Mouse (Mus musculus) stomach, embryonic 14.5 days (tissue): Measurements from ENCODE around the gene Vmn1r205. TPM values are rescaled to one million over a fixed set of nuclear protein-coding genes. Genes with fewer than 3 reads are reported as not detected.
"Not testable (repeated sequence)": the region's sequence is repeated elsewhere in the genome, so short reads cannot be mapped to it uniquely, and the experiment has no call there.

ENCODE experiments used
- ATAC-seq: fragments of 200-750 bp; cut with Nextera tagmentation; 2 replicates; pipeline ENCODE4 v1.8.0; 2017; ENCODE audit warnings: low read depth, moderate TSS enrichment; ENCODE audit not compliant: insufficient number of reproducible peaks, insufficient read depth, low FRiP score
- H3K27ac ChIP-seq: fragments of 300-500 bp; sonication (generic); 2 replicates; pipeline ENCODE4 v1.5.1; 2014; ENCODE audit warnings: mild to moderate bottlenecking, low read length, moderate library complexity, mixed read lengths
- H3K27me3 ChIP-seq: fragments of 300-500 bp; sonication (generic); 2 replicates; pipeline ENCODE4 v1.6.1; 2014; ENCODE audit warnings: low read length, control low read depth, mixed read lengths; ENCODE audit not compliant: control insufficient read depth, insufficient read depth
- H3K36me3 ChIP-seq: fragments of 300-500 bp; sonication (generic); 2 replicates; pipeline ENCODE4 v1.6.1; 2014; ENCODE audit warnings: mild to moderate bottlenecking, control low read depth, low read length, moderate library complexity, mixed read lengths; ENCODE audit not compliant: control insufficient read depth, insufficient read depth
- H3K4me1 ChIP-seq: fragments of 300-500 bp; sonication (generic); 2 replicates; pipeline ENCODE4 v1.6.1; 2014; ENCODE audit warnings: low read length, control low read depth, mixed read lengths; ENCODE audit not compliant: control insufficient read depth, insufficient read depth
- H3K4me2 ChIP-seq: fragments of 300-500 bp; sonication (generic); replicated peaks from 2 replicates; pipeline ENCODE4 v1.6.1; 2014; ENCODE audit warnings: low read depth, low read length, control low read depth
- H3K4me3 ChIP-seq: fragments of 300-500 bp; sonication (generic); 2 replicates; pipeline ENCODE4 v1.5.1; 2014; ENCODE audit warnings: low read depth, low read length, control low read depth
- H3K9ac ChIP-seq: fragments of 300-500 bp; sonication (generic); replicated peaks from 2 replicates; pipeline ENCODE4 v1.6.1; 2014; ENCODE audit warnings: low read depth, mild to moderate bottlenecking, control low read depth, low read length, moderate library complexity, mixed read lengths
- H3K9me3 ChIP-seq: fragments of 300-500 bp; sonication (generic); 2 replicates; pipeline ENCODE4 v1.6.1; 2016; ENCODE audit warnings: low read depth, low read length, control low read depth; ENCODE audit not compliant: control insufficient read depth
- WGBS: fragments of 180-500 bp; shearing (Covaris S2); extraction: QIAGEN DNeasy Blood & Tissue Kit; methylation state at CpG from one replicate; pipeline ENCODE4 v1.1.7; 2014; 5-methylcytosine and 5-hydroxymethylcytosine counted together
- polyA plus RNA-seq: library from polyadenylated mRNA; unstranded; fragments of >200 nt; fragmentation: Nextera tagmentation; extraction: Ambion mirVana; gene quantifications from 2 replicates; pipeline ENCODE4 v1.2.1, GENCODE M21; 2014

The Vmn1r205 gene
- polyA plus RNA-seq = not detected in 2 replicates

- H3K4me3 ChIP-seq = no peak within 1 kb of the TSS
- no peaks in the 10 kb centered on the region for H3K27me3 ChIP-seq
- H3K4me2 ChIP-seq = no peak within 1 kb of the TSS
- H3K36me3 ChIP-seq = no peaks in the 10 kb centered on the region
- H3K9ac ChIP-seq = no peak within 1 kb of the TSS
- H3K27ac ChIP-seq = no peak within 1 kb of the TSS
- ATAC-seq = no peak
- no peaks in the 10 kb centered on the region for H3K9me3 ChIP-seq
- 88% methylated on average over 3 of the region's 3 CpGs for WGBS
- no peaks in the 10 kb centered on the region for H3K4me1 ChIP-seq
Observed at GRCm38 (mm10) chr13:22592900-22593299, at the start of gene Vmn1r205. TSS of gene Vmn1r205 (minus strand) at chr13:22593000.

DNA sequence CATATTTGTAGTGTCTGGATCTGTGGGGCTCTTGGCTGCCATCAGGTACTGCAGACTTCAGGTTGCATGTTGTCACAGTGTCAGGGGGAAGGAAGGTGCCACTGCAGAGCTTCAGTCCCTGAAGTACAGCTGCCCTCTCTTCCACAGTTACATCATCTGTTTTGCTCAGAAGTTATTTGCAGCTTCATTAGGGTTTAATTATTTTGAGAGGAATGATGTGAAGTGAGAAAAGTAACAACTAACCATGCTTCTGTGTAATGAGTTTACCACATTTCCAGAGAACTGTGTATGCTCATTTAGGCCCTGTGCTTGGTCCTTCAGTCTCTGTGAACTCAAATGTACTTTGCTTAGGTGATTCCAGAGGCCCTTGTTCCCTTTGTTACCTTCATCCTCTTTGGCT lies 31.4 kb upstream of the Vmn1r205 start, which contains the start of gene Vmn1r206:
Gene Vmn1r206 (minus strand): TSS at position 101 of the 400 bp plus-strand sequence.
- not testable (repeated sequence) for H3K4me3 ChIP-seq, H3K4me1 ChIP-seq, ATAC-seq, H3K9me3 ChIP-seq, H3K27me3 ChIP-seq, H3K4me2 ChIP-seq, H3K27ac ChIP-seq, H3K9ac ChIP-seq, H3K36me3 ChIP-seq

GRCm38 (mm10) chr13:22583336-22583735 lies 9.5 kb downstream of the Vmn1r205 start:
- not testable (repeated sequence) for H3K4me3 ChIP-seq, H3K27me3 ChIP-seq, ATAC-seq, H3K4me2 ChIP-seq, H3K4me1 ChIP-seq, H3K9ac ChIP-seq, H3K9me3 ChIP-seq, H3K27ac ChIP-seq, H3K36me3 ChIP-seq
- WGBS = 79% methylated on average over 14 of the region's 14 CpGs

DNA sequence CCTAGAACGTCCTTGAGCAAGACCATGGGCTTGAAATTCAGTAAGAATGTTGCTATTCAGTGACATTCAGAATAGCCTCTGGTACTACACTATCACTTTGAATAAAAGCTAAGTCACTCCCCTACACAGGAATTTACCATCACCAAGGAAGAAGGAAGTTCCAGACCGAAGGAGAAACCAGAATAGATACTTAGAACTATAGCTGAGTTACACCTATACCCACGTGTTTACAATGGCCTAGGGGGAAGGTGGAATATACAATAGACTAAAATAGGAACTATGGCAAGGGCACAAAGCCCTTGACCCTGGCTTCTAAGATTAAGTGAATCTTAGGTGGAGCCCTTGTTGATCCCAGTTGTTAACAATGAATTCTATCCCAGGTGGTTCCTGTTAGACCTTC lies 17.9 kb downstream of the Vmn1r205 start:
- not testable (repeated sequence) for H3K4me3 ChIP-seq, H3K36me3 ChIP-seq, H3K27me3 ChIP-seq, H3K4me1 ChIP-seq, H3K27ac ChIP-seq, H3K9me3 ChIP-seq, H3K4me2 ChIP-seq, ATAC-seq, H3K9ac ChIP-seq
- WGBS = 77% methylated on average over 3 of the region's 3 CpGs

DNA sequence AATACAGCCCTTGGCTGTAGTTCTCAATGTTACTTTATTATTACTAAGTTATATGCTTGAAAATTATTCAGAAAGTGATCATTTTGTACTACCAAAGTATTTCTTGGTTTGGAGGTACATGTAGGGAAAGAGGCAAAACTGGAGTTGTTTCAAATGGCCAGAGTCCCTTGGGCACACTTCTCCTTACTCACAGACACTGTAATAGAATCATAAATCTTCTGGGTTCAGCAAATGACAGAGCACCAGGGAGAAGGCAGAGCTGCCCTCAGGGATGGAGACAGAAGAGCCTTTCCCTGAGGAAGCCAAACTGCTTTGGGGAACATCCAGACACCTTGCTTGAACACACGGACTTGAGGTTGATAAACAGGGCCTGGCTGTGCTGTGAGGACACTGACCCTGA lies 39.9 kb downstream of the Vmn1r205 start, which contains the start of gene Vmn1r204:
Gene Vmn1r204 (plus strand): TSS at position 301 of the 400 bp plus-strand sequence.
- H3K9me3 ChIP-seq, H3K36me3 ChIP-seq, ATAC-seq, H3K4me1 ChIP-seq, H3K27ac ChIP-seq, H3K27me3 ChIP-seq, H3K4me3 ChIP-seq, H3K4me2 ChIP-seq, H3K9ac ChIP-seq: not testable (repeated sequence)
- 71% methylated on average over 1 of the region's 1 CpGs for WGBS

Other genes starting within 250 kb of the Vmn1r205 start
- not detected in 2 replicates for gene Vmn1r198, start 242.6 kb downstream of the Vmn1r205 start, polyA plus RNA-seq
- gene Vmn1r199, start 213.2 kb downstream of the Vmn1r205 start, polyA plus RNA-seq = not detected in 2 replicates
- not detected in 2 replicates for gene Vmn1r200, start 202.6 kb downstream of the Vmn1r205 start, polyA plus RNA-seq
- not detected in 2 replicates for gene Vmn1r201, start 121.1 kb downstream of the Vmn1r205 start, polyA plus RNA-seq
- gene Vmn1r202, start 87.6 kb downstream of the Vmn1r205 start, polyA plus RNA-seq = not detected in 2 replicates
- not detected in 2 replicates for gene Vmn1r203, start 74.9 kb downstream of the Vmn1r205 start, polyA plus RNA-seq
- not detected in 2 replicates for gene Vmn1r204, start 39.8 kb downstream of the Vmn1r205 start, polyA plus RNA-seq
- not detected in 2 replicates for gene Vmn1r206, start 31.3 kb upstream of the Vmn1r205 start, polyA plus RNA-seq
- gene Vmn1r207-ps, start 136.6 kb upstream of the Vmn1r205 start, polyA plus RNA-seq = not detected in 2 replicates
- not detected in 2 replicates for gene Vmn1r208, start 184.4 kb upstream of the Vmn1r205 start, polyA plus RNA-seq
- not detected in 2 replicates for gene Vmn1r209, start 216.7 kb upstream of the Vmn1r205 start, polyA plus RNA-seq
- not detected in 2 replicates for gene Vmn1r210, start 238.3 kb upstream of the Vmn1r205 start, polyA plus RNA-seq